Mouse (Mus musculus) stomach, embryonic 14.5 days (tissue): ENCODE measurements around the gene Lmln. TPM values are rescaled to one million over a fixed set of nuclear protein-coding genes. Genes with fewer than 3 reads are reported as not detected.
A peak's percentile ranks its signal among the peaks of the same experiment; 100 is the strongest.

ENCODE experiments used
- ATAC-seq: fragments of 200-750 bp; cut with Nextera tagmentation; 2 replicates; pipeline ENCODE4 v1.8.0; 2017; ENCODE audit warnings: low read depth, moderate TSS enrichment; ENCODE audit not compliant: insufficient number of reproducible peaks, insufficient read depth, low FRiP score
- H3K27ac ChIP-seq: fragments of 300-500 bp; sonication (generic); 2 replicates; pipeline ENCODE4 v1.5.1; 2014; ENCODE audit warnings: mild to moderate bottlenecking, low read length, moderate library complexity, mixed read lengths
- H3K27me3 ChIP-seq: fragments of 300-500 bp; sonication (generic); 2 replicates; pipeline ENCODE4 v1.6.1; 2014; ENCODE audit warnings: low read length, control low read depth, mixed read lengths; ENCODE audit not compliant: control insufficient read depth, insufficient read depth
- H3K36me3 ChIP-seq: fragments of 300-500 bp; sonication (generic); 2 replicates; pipeline ENCODE4 v1.6.1; 2014; ENCODE audit warnings: mild to moderate bottlenecking, control low read depth, low read length, moderate library complexity, mixed read lengths; ENCODE audit not compliant: control insufficient read depth, insufficient read depth
- H3K4me1 ChIP-seq: fragments of 300-500 bp; sonication (generic); 2 replicates; pipeline ENCODE4 v1.6.1; 2014; ENCODE audit warnings: low read length, control low read depth, mixed read lengths; ENCODE audit not compliant: control insufficient read depth, insufficient read depth
- H3K4me2 ChIP-seq: fragments of 300-500 bp; sonication (generic); replicated peaks from 2 replicates; pipeline ENCODE4 v1.6.1; 2014; ENCODE audit warnings: low read depth, low read length, control low read depth
- H3K4me3 ChIP-seq: fragments of 300-500 bp; sonication (generic); 2 replicates; pipeline ENCODE4 v1.5.1; 2014; ENCODE audit warnings: low read depth, low read length, control low read depth
- H3K9ac ChIP-seq: fragments of 300-500 bp; sonication (generic); replicated peaks from 2 replicates; pipeline ENCODE4 v1.6.1; 2014; ENCODE audit warnings: low read depth, mild to moderate bottlenecking, control low read depth, low read length, moderate library complexity, mixed read lengths
- H3K9me3 ChIP-seq: fragments of 300-500 bp; sonication (generic); 2 replicates; pipeline ENCODE4 v1.6.1; 2016; ENCODE audit warnings: low read depth, low read length, control low read depth; ENCODE audit not compliant: control insufficient read depth
- WGBS: fragments of 180-500 bp; shearing (Covaris S2); extraction: QIAGEN DNeasy Blood & Tissue Kit; methylation state at CpG from one replicate; pipeline ENCODE4 v1.1.7; 2014; 5-methylcytosine and 5-hydroxymethylcytosine counted together
- polyA plus RNA-seq: library from polyadenylated mRNA; unstranded; fragments of >200 nt; fragmentation: Nextera tagmentation; extraction: Ambion mirVana; gene quantifications from 2 replicates; pipeline ENCODE4 v1.2.1, GENCODE M21; 2014

Gene Lmln
- polyA plus RNA-seq, 1 experiment from 2014 or later: 3.5 TPM

GRCm38 (mm10) chr16:33023750-33024149 lies 38.6 kb upstream of the Lmln start:
- Histone ChIP-seq H3K9ac (no peak overlapping the region), H3K27me3 (no peaks in the 10 kb centered on the region), H3K9me3 (no peaks in the 10 kb centered on the region), H3K27ac (no peak overlapping the region), H3K36me3 (no peaks in the 10 kb centered on the region), H3K4me2 (no peak overlapping the region), H3K4me1 (no peaks in the 10 kb centered on the region), H3K4me3 (no peak overlapping the region)
- WGBS: 5% methylated on average over 4 of the region's 4 CpGs
- peak; percentile 49; the same call in 1 of the 2 replicates for ATAC-seq

GRCm38 (mm10) chr16:33024456-33025104 lies 37.7 kb upstream of the Lmln start:
- Histone ChIP-seq H3K9ac (no peak overlapping the region), H3K4me1 (no peaks in the 10 kb centered on the region), H3K4me2 (no peak overlapping the region), H3K27me3 (no peaks in the 10 kb centered on the region), H3K36me3 (no peaks in the 10 kb centered on the region), H3K4me3 (no peak overlapping the region), H3K9me3 (no peaks in the 10 kb centered on the region), H3K27ac (no peak overlapping the region)
- 54% methylated on average over 8 of the region's 8 CpGs for WGBS
- no peak; the same call in 1 of the 2 replicates for ATAC-seq

DNA sequence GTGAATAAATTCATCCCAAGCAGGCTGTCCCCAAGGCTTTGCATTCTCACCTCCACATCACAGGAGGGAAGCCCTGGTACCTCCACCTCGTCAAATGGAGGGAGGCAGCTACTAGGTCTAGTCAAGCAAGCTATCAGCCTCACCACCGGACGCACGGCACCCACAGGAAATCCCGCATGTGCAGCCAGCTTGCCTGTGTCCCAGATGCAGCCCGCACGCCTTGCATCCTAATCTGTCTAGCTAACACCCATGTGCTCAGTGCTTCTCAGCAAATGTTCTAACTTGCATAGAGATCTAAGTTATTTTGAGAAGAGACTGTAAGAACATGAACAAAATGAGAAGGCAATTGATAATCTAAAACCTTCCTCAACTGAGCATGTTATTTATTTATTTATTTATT lies 36.0 kb upstream of the Lmln start:
- ATAC-seq: no peak
- H3K36me3 ChIP-seq: no peaks in the 10 kb centered on the region
- WGBS: 80% methylated on average over 7 of the region's 7 CpGs
- H3K4me1 ChIP-seq: no peaks in the 10 kb centered on the region
- H3K9me3 ChIP-seq: no peaks in the 10 kb centered on the region
- no peak overlapping the region for H3K27ac ChIP-seq
- no peak overlapping the region for H3K9ac ChIP-seq
- H3K27me3 ChIP-seq: no peaks in the 10 kb centered on the region
- H3K4me2 ChIP-seq: no peak overlapping the region
- no peak overlapping the region for H3K4me3 ChIP-seq

DNA sequence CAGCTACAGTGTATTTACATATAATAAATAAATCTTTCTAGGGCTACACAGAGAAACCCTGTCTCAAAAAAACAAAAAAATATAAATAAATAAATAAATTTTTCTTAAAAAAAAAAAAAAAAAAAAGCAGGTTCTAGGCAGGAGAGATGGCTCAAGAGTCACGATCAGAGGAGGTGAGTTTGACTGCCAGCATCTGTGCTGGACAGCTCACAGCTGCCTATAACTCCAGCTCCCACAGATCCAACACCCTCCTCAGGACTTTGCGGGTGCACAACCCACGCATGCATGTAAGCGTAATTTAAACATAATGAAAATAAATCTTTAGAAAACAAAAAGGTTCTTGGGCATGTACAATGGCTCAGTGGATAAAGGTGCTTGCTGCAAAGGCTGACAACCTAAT lies 26.3 kb upstream of the Lmln start:
- no peaks in the 10 kb centered on the region for H3K9me3 ChIP-seq
- no peak overlapping the region for H3K4me3 ChIP-seq
- no peak for ATAC-seq
- no peaks in the 10 kb centered on the region for H3K27me3 ChIP-seq
- no peaks in the 10 kb centered on the region for H3K36me3 ChIP-seq
- 0 out of 2 replicates have a peak, but pooled peaks cover 3% of the 10 kb centered on the region for H3K4me1 ChIP-seq
- no peak overlapping the region for H3K9ac ChIP-seq
- H3K27ac ChIP-seq: no peak overlapping the region
- 57% methylated on average over 4 of the region's 4 CpGs for WGBS
- no peak overlapping the region for H3K4me2 ChIP-seq

- Histone ChIP-seq H3K4me1 (0 out of 2 replicates have a peak, but pooled peaks cover 3% of the 10 kb centered on the region), H3K27me3 (no peaks in the 10 kb centered on the region), H3K9ac (no peak overlapping the region), H3K4me2 (no peak overlapping the region), H3K27ac (no peak overlapping the region), H3K4me3 (no peak overlapping the region), H3K36me3 (no peaks in the 10 kb centered on the region), H3K9me3 (no peaks in the 10 kb centered on the region)
- 90% methylated on average over 1 of the region's 1 CpGs for WGBS
- ATAC-seq: no peak
Observed at GRCm38 (mm10) chr16:33042682-33043081, 19.6 kb upstream of the Lmln start.

GRCm38 (mm10) chr16:33043268-33043667 lies 19.1 kb upstream of the Lmln start:
- Histone ChIP-seq H3K4me3 (no peak overlapping the region), H3K9me3 (no peaks in the 10 kb centered on the region), H3K9ac (no peak overlapping the region), H3K27ac (no peak overlapping the region), H3K4me1 (0 out of 2 replicates have a peak, but pooled peaks cover 3% of the 10 kb centered on the region), H3K27me3 (no peaks in the 10 kb centered on the region), H3K4me2 (no peak overlapping the region), H3K36me3 (no peaks in the 10 kb centered on the region)
- ATAC-seq: no peak
- 75% methylated on average over 2 of the region's 2 CpGs for WGBS

DNA sequence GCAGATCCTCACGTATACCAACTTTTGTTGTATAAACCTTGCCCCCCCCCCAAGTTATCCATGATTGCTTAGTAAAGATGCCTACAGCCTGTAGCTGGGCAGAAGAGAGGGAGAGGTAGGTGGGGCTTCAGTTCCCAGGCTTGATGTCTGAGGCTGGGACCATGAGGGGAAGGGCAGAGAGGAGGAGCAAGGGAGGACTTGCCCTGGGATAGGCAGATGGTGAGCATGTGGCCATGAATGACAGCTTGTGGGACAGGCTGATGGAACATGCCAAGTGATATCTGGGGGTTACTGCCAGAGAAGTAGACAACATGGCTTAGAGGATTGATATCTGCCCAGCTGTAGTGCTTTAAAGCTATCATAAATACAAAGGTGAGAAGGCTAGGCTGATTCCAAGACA lies 14.3 kb upstream of the Lmln start:
- no peak overlapping the region for H3K4me3 ChIP-seq
- no peak overlapping the region for H3K9ac ChIP-seq
- H3K27me3 ChIP-seq: no peaks in the 10 kb centered on the region
- WGBS: 97% methylated on average over 1 of the region's 1 CpGs
- no peak overlapping the region for H3K4me2 ChIP-seq
- no peaks in the 10 kb centered on the region for H3K36me3 ChIP-seq
- no peak overlapping the region for H3K27ac ChIP-seq
- no peaks in the 10 kb centered on the region for H3K9me3 ChIP-seq
- no peaks in the 10 kb centered on the region for H3K4me1 ChIP-seq
- no peak for ATAC-seq

GRCm38 (mm10) chr16:33048686-33049085 lies 13.6 kb upstream of the Lmln start:
- no peak overlapping the region for H3K27ac ChIP-seq
- H3K27me3 ChIP-seq: no peaks in the 10 kb centered on the region
- H3K9ac ChIP-seq: no peak overlapping the region
- no peaks in the 10 kb centered on the region for H3K36me3 ChIP-seq
- H3K4me3 ChIP-seq: no peak overlapping the region
- no peak for ATAC-seq
- WGBS: 63% methylated on average over 2 of the region's 2 CpGs
- no peak overlapping the region for H3K4me2 ChIP-seq
- H3K4me1 ChIP-seq: no peaks in the 10 kb centered on the region
- no peaks in the 10 kb centered on the region for H3K9me3 ChIP-seq

- Histone ChIP-seq H3K9me3 (no peaks in the 10 kb centered on the region), H3K9ac (no peak overlapping the region), H3K27ac (no peak overlapping the region), H3K27me3 (no peaks in the 10 kb centered on the region), H3K4me1 (no peaks in the 10 kb centered on the region), H3K4me2 (no peak overlapping the region), H3K36me3 (no peaks in the 10 kb centered on the region), H3K4me3 (no peak overlapping the region)
- 93% methylated on average over 16 of the region's 16 CpGs for whole genome bisulfite sequencing
- ATAC-seq: no peak
Observed at GRCm38 (mm10) chr16:33049809-33050208, 12.5 kb upstream of the Lmln start.
